Mouse (Mus musculus) heart, postnatal 0 days (tissue): Measurements from ENCODE around the gene Fxyd2. TPM values are rescaled to one million over a fixed set of nuclear protein-coding genes. Genes with fewer than 3 reads are reported as not detected.

Source experiments
- ATAC-seq: fragments of 200-750 bp; cut with Nextera tagmentation; 2 replicates; pipeline ENCODE4 v1.8.0; 2017; ENCODE audit warnings: low read depth, moderate number of reproducible peaks, moderate library complexity; ENCODE audit not compliant: insufficient read depth
- DNase-seq: peaks from one replicate; pipeline ENCODE4 v3.0.0-alpha.2; 2016; ENCODE audit warnings: low spot score
- H3K27ac ChIP-seq: fragments of 300-500 bp; sonication (generic); 2 replicates; pipeline ENCODE4 v1.5.1; 2014; ENCODE audit warnings: low read depth, mild to moderate bottlenecking
- H3K27me3 ChIP-seq: fragments of 300-500 bp; sonication (generic); 2 replicates; pipeline ENCODE4 v1.6.1; 2014; ENCODE audit warnings: low read length, mixed read lengths; ENCODE audit not compliant: control insufficient read depth, insufficient read depth
- H3K36me3 ChIP-seq: fragments of 300-500 bp; sonication (generic); replicated peaks from 2 replicates; pipeline ENCODE4 v1.6.1; 2014; ENCODE audit warnings: low read length, mixed read lengths; ENCODE audit not compliant: control insufficient read depth, insufficient read depth
- H3K4me1 ChIP-seq: fragments of 300-500 bp; sonication (generic); 2 replicates; pipeline ENCODE4 v1.6.1; 2014; ENCODE audit warnings: antibody characterized with exemption; ENCODE audit not compliant: control insufficient read depth, insufficient read depth
- H3K4me2 ChIP-seq: fragments of 300-500 bp; sonication (generic); 2 replicates; pipeline ENCODE4 v1.6.1; 2014; ENCODE audit warnings: low read depth, mild to moderate bottlenecking, low read length, moderate library complexity
- H3K4me3 ChIP-seq: fragments of 300-500 bp; sonication (generic); 2 replicates; pipeline ENCODE4 v1.5.1; 2014; ENCODE audit warnings: low read depth, low read length
- H3K9ac ChIP-seq: fragments of 300-500 bp; sonication (generic); replicated peaks from 2 replicates; pipeline ENCODE4 v1.6.1; 2014; ENCODE audit warnings: low read depth, low read length, mixed read lengths
- H3K9me3 ChIP-seq: fragments of 300-500 bp; sonication (generic); replicated peaks from 2 replicates; pipeline ENCODE4 v1.6.1; 2016; ENCODE audit warnings: low read length; ENCODE audit not compliant: control insufficient read depth
- CTCF ChIP-seq: IDR thresholded peaks from 2 replicates; pipeline ENCODE4 v1.5.1; 2016; ENCODE audit warnings: antibody characterized with exemption, control low read depth, low read depth
- EP300 ChIP-seq: IDR thresholded peaks from 2 replicates; pipeline ENCODE4 v1.6.1; 2016; ENCODE audit warnings: antibody characterized with exemption, low read depth
- WGBS: fragments of 180-500 bp; shearing (Covaris S2); extraction: QIAGEN DNeasy Blood & Tissue Kit; methylation state at CpG from one replicate; pipeline ENCODE4 v1.1.7; 2014; 5-methylcytosine and 5-hydroxymethylcytosine counted together
- polyA plus RNA-seq: library from polyadenylated mRNA; unstranded; fragments of >200 nt; fragmentation: Nextera tagmentation; extraction: Ambion mirVana; gene quantifications from 2 replicates; pipeline ENCODE4 v1.2.1, GENCODE M21; 2015
- total RNA-seq: library from RNA; depleted of rRNA; stranded (reverse); fragments of >200 nt; gene quantifications from 2 replicates; pipeline ENCODE4 v1.2.3, GENCODE M21; 2014; ENCODE audit warnings: low replicate concordance

The Fxyd2 gene
- total and polyA plus RNA-seq, 2 experiments from 2014 or later = 0.71 TPM; not detected in 1

DNA sequence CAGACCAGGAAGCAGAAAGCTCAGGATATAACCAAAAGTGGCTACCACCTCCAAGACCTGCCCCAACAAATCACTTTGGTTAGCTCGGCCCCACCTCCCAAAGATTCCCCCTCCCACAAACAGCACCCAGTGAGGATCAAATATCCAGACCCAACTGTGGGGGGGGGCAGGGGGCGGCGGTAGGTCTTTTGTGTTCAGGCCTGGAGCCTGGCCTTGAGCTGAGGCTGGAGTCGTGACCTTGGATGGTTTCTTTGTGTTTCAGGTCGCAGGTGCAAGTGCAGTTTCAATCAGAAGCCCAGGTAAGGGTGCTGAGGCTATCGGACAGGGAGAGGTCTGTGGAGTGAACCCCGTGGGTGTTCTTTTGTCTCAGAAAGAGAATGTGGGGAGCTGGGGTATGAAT, 8.2 kb upstream of the Fxyd2 start:
- H3K9ac ChIP-seq = no peak overlapping the region
- H3K27me3 ChIP-seq = no peaks in the 10 kb centered on the region; the same call in 1 of the 2 replicates
- H3K4me1 ChIP-seq = no peaks in the 10 kb centered on the region
- ATAC-seq = no peak
- no peak overlapping the region for H3K4me2 ChIP-seq
- H3K36me3 ChIP-seq = no peaks in the 10 kb centered on the region
- no peak for TF ChIP-seq CTCF
- no peak for TF ChIP-seq EP300
- H3K4me3 ChIP-seq = no peak overlapping the region
- DNase-seq = no peak
- no peaks in the 10 kb centered on the region for H3K9me3 ChIP-seq
- WGBS = 78% methylated on average over 7 of the region's 7 CpGs
- H3K27ac ChIP-seq = no peak overlapping the region

DNA sequence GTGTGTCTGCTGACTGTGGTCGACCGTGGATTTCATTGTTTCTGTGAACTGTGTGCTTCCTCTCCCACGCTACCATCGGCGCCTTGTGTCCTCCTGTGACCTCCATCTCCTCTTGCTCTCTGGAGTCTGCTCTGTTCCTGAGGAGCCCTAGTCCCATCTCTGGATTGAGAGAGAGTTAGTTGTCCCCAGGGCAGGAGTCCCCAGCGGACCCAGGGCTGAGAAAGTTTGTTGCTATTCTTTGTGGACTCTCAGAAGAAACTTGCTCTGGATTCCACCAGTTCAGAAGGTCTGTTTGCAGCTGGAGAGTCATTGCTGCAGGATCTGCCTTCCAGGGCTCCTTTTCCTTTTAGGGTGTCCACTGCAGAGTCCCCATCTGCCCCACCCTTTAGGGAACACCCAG, 4.3 kb upstream of the Fxyd2 start:
- ATAC-seq (no peak), DNase-seq (no peak)
- Histone ChIP-seq H3K4me1 (no peaks in the 10 kb centered on the region), H3K27ac (no peak overlapping the region), H3K9ac (no peak overlapping the region), H3K9me3 (no peaks in the 10 kb centered on the region), H3K4me3 (no peak overlapping the region), H3K4me2 (no peak overlapping the region), H3K36me3 (no peaks in the 10 kb centered on the region), H3K27me3 (no peaks in the 10 kb centered on the region)
- TF ChIP-seq CTCF = no peak
- no peak for TF ChIP-seq EP300
- WGBS = 81% methylated on average over 6 of the region's 6 CpGs

DNA sequence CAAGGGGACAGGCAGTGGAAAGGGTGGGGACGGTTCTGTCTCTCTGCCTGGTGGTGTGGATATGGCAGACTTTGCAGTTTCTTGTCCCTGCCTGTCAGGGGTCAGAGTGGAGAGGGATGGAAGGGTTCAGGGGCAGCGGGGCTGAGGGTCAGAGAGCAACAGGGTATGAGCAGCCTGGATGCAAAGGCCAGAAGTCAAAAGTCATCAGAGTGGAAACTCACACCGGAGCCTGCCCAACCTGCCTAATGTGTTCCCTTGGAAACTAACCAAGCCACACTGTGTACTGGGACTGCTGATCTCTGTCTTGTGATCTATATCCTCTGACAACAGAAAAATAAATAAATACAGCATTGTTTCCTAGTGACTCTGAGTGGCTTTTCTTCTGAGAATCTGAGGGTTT, 3.7 kb upstream of the Fxyd2 start:
- Histone ChIP-seq H3K4me3 (no peak overlapping the region), H3K4me1 (no peaks in the 10 kb centered on the region), H3K27ac (no peak overlapping the region), H3K9me3 (no peaks in the 10 kb centered on the region), H3K27me3 (no peaks in the 10 kb centered on the region), H3K36me3 (no peaks in the 10 kb centered on the region), H3K4me2 (no peak overlapping the region), H3K9ac (no peak overlapping the region)
- 58% methylated on average over 3 of the region's 3 CpGs for WGBS
- no peak for ATAC-seq
- TF ChIP-seq EP300 = no peak
- TF ChIP-seq CTCF = no peak
- DNase-seq = no peak

DNA sequence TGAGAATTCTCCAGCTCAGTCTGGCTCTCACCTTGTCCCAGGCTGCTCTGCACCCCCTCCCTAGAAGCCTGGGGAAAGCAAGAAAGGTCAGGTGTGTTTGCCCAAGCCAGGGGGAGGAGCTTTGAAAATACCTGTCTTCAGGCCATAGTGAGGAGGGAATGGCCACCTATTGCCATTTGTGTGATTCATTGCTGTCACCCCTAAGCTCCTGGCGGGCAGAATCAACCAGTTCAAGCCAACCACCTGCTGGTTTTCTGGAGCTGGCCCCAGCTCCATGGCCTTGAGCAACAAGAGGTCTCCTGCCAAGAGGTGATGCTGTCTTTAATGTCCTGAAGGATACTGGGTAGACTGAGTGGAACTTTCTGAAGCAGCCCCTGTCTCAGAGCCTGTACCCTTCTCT, 1.1 kb upstream of the Fxyd2 start:
- Histone ChIP-seq H3K27me3 (peaks cover 10% of the 10 kb centered on the region; the same call in 1 of the 2 replicates), H3K9ac (no peak overlapping the region)
- WGBS = 41% methylated on average over 1 of the region's 1 CpGs

DNA sequence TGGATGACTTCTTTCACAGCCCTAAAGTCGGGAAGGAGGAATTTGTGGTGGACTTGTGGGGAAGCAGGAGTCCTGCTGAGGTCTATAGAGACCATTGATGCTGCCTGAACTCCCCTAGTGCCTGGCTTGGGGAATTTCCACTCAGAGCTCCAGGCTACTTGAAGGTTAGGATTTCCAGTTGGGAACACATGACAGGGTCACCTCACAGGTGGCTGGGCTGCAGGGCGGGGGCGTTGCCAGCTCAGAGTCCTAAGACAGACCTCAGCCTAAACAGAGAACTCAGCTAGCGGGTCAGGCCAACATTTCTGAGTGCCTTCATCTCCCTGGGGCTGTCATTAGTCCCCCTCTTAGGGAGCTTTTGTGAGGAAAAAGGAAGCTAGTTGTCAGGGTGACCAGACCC, 2.4 kb downstream of the Fxyd2 start:
- Histone ChIP-seq H3K9ac (no peak overlapping the region), H3K4me3 (no peak overlapping the region), H3K27ac (no peak overlapping the region), H3K36me3 (no peaks in the 10 kb centered on the region), H3K27me3 (peaks cover 16% of the 10 kb centered on the region; the same call in 1 of the 2 replicates), H3K4me2 (no peak overlapping the region), H3K9me3 (no peaks in the 10 kb centered on the region), H3K4me1 (no peaks in the 10 kb centered on the region)
- DNase-seq (no peak), ATAC-seq (no peak)
- no peak for TF ChIP-seq CTCF
- TF ChIP-seq EP300 = no peak
- WGBS = 45% methylated on average over 4 of the region's 4 CpGs

More for the DNA sequence above, 1.1 kb upstream of the Fxyd2 start:
- H3K4me1 ChIP-seq = no peaks in the 10 kb centered on the region
- DNase-seq (no peak), ATAC-seq (no peak)
- H3K36me3 ChIP-seq = no peaks in the 10 kb centered on the region
- H3K9me3 ChIP-seq = no peaks in the 10 kb centered on the region
- H3K27ac ChIP-seq = no peak overlapping the region
- TF ChIP-seq EP300 (no peak), CTCF (no peak)
- H3K4me3 ChIP-seq = no peak overlapping the region
- no peak overlapping the region for H3K4me2 ChIP-seq

DNA sequence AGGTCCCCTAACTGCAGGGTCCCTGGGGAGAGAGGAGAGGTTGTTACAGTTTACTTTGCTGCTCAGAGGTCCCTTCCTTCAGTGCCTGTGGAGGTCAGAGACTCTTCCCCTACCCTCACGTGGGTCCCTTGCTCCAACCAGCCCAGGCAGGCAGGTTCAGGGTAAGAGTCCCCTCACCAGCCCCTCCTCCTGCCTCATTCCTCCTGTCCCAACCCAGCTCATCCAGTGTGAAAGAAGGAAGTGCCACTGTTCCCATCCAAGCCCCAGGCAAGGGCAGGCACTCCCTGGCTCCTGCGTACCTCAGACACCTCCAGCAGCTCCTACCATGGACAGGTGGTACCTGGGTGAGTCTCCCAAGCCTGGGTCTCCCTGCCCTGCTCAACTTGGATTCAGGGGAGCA, 3.5 kb downstream of the Fxyd2 start:
- ATAC-seq = no peak

More for the DNA sequence above, 3.5 kb downstream of the Fxyd2 start:
- H3K9me3 ChIP-seq = no peaks in the 10 kb centered on the region
- no peak overlapping the region for H3K4me2 ChIP-seq
- no peak overlapping the region for H3K4me3 ChIP-seq
- no peaks in the 10 kb centered on the region for H3K4me1 ChIP-seq
- H3K9ac ChIP-seq = no peak overlapping the region
- no peak for TF ChIP-seq CTCF
- no peak for TF ChIP-seq EP300
- H3K27me3 ChIP-seq = peaks cover 17% of the 10 kb centered on the region; the same call in 1 of the 2 replicates
- H3K27ac ChIP-seq = no peak overlapping the region
- no peak for DNase-seq
- WGBS = 40% methylated on average over 2 of the region's 2 CpGs
- H3K36me3 ChIP-seq = no peaks in the 10 kb centered on the region
